Mouse (Mus musculus): ENCODE results near the gene Deup1. TPM values are rescaled to one million over a fixed set of nuclear protein-coding genes. Genes with fewer than 3 reads are reported as not detected.
A peak's percentile ranks its signal among the peaks of the same experiment; 100 is the strongest.

Deup1 gene
- polyA plus RNA-seq, 1 experiment from 2014 or later: 0.70 TPM

GRCm38 (mm10) chr9:15510557-15511310, 117.0 kb downstream of the Deup1 start:
- H3K4me1 ChIP-seq (replicated peaks; ENCODE audit: insufficient read depth, low read length): peaks cover 40% of the 10 kb centered on the region
- no peak overlapping the region for H3K9ac ChIP-seq (ENCODE audit: low read depth, low read length)
- no peak overlapping the region for H3K4me2 ChIP-seq (ENCODE audit: low read length)
- H3K9me3 ChIP-seq (replicated peaks; ENCODE audit: low read length): no peaks in the 10 kb centered on the region
- peak overlapping the region; percentile 66 for H3K27ac ChIP-seq
- DNase-seq (ENCODE audit: low spot score) (no peak), ATAC-seq (replicated peaks; ENCODE audit: low FRiP score, low read depth) (no peak)
- TF ChIP-seq CTCF (IDR thresholded peaks at IDR 0.05; ENCODE audit: low read depth): no peak
- H3K36me3 ChIP-seq (ENCODE audit: insufficient read depth, low read length): no peaks in the 10 kb centered on the region
- H3K4me3 ChIP-seq (replicated peaks; ENCODE audit: low read depth, low read length): no peak overlapping the region
- 38% methylated on average over 3 of the region's 3 CpGs for WGBS
- H3K27me3 ChIP-seq (ENCODE audit: insufficient read depth, low read length): no peaks in the 10 kb centered on the region

Other genes starting within 250 kb of the Deup1 start
- gene Smco4, start 134.5 kb downstream of the Deup1 start, polyA plus RNA-seq (2015; fragmentation: Nextera tagmentation; extraction: Ambion mirVana): 3.7 and 3.9 TPM in 2 replicates
- gene Slc36a4, start 81.8 kb upstream of the Deup1 start, polyA plus RNA-seq (2015; fragmentation: Nextera tagmentation; extraction: Ambion mirVana): 13.5 and 13.8 TPM in 2 replicates
- gene Mtnr1b, start 246.6 kb upstream of the Deup1 start, polyA plus RNA-seq (2015; fragmentation: Nextera tagmentation; extraction: Ambion mirVana): not detected in 2 replicates